Comparison of ENCODE assay signal across 21 mouse cellular contexts in the genomic region with DNA sequence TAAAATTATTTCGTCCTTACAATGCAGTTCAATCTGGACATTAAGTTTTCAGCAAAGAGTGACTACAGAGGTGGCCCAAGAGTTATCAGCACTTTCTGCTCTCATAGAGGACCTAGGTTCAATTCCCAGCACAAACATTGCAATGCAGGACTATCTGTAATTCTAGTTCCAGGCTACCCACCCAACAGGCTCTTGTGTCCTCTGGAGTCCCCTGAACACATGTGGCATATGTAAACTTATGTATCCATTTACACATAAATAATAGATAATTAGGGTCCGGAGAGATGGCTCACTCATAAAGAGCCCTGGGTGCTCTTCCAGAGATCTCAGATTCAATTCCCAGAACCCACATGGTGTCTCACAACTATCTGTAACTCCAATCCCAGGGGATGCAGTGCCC.
DNase-seq lines count a peak whose midpoint lies in the region; ATAC-seq and TF ChIP-seq lines count a peak whose summit lies in the region.
"Had no signal": no experiment of that assay in that cellular context is flagged by ENCODE, and none has a peak within 500 bp of the region (broad histone marks: within the 10 kb centered on the region; RNA-seq: fewer than 3 reads in every experiment).

No protein-coding gene starts in this region.

- no peaks in the 10 kb centered on the region for H3K9me3 ChIP-seq in kidney, embryonic 14.5 days (ENCODE audit: control insufficient read depth, low read length)
- no peaks in the 10 kb centered on the region for H3K9me3 ChIP-seq in kidney, embryonic 16.5 days (ENCODE audit: low read length)
- H3K9me3 ChIP-seq: embryonic facial prominence, embryonic 13.5 days; embryonic facial prominence, embryonic 15.5 days; forebrain, embryonic 10.5 days; forebrain, embryonic 12.5 days had no signal

- no peak for ATAC-seq in kidney, embryonic 14.5 days (ENCODE audit: low FRiP score, low TSS enrichment)
- ATAC-seq in kidney, embryonic 16.5 days (ENCODE audit: low FRiP score, low TSS enrichment): no peak
- ATAC-seq: forebrain, embryonic 14.5 days; forebrain, embryonic 16.5 days had no signal

- no peaks in the 10 kb centered on the region for H3K27me3 ChIP-seq in kidney, embryonic 14.5 days (ENCODE audit: control insufficient read depth, insufficient read depth, low read length)
- H3K27me3 ChIP-seq in kidney, embryonic 16.5 days (ENCODE audit: insufficient read depth, low read length): no peaks in the 10 kb centered on the region
- no peaks in the 10 kb centered on the region for H3K27me3 ChIP-seq in kidney, adult 2 months (replicated peaks; ENCODE audit: control insufficient read depth, insufficient read depth, low read length)
- H3K27me3 ChIP-seq: embryonic facial prominence, embryonic 13.5 days; embryonic facial prominence, embryonic 15.5 days; forebrain, embryonic 12.5 days had no signal

- H3K9ac ChIP-seq in kidney, embryonic 14.5 days (ENCODE audit: low read depth, low read length): no peak overlapping the region
- H3K9ac ChIP-seq in kidney, embryonic 16.5 days (replicated peaks; ENCODE audit: low read length): no peak overlapping the region
- H3K9ac ChIP-seq: embryonic facial prominence, embryonic 13.5 days; embryonic facial prominence, embryonic 15.5 days; forebrain, embryonic 12.5 days had no signal

- TF ChIP-seq POLR2A in kidney, adult 2 months (IDR thresholded peaks at IDR 0.05; ENCODE audit: low read depth, low read length): no peak

- H3K36me3 ChIP-seq in kidney, embryonic 14.5 days (ENCODE audit: control insufficient read depth, insufficient read depth, low read length): no peaks in the 10 kb centered on the region
- no peaks in the 10 kb centered on the region for H3K36me3 ChIP-seq in kidney, embryonic 16.5 days (ENCODE audit: insufficient read depth, low read length)
- no peaks in the 10 kb centered on the region for H3K36me3 ChIP-seq in kidney, adult 2 months (ENCODE audit: control insufficient read depth, insufficient read depth, low read length)
- H3K36me3 ChIP-seq: embryonic facial prominence, embryonic 13.5 days; embryonic facial prominence, embryonic 15.5 days; forebrain, embryonic 10.5 days; forebrain, embryonic 12.5 days had no signal

- no peak for DNase-seq in kidney, postnatal 10 days
- DNase-seq in kidney, adult 2 months: no peak
- DNase-seq: adrenal gland, adult 2 months; adrenal gland, postnatal 10 days; adrenal gland, postnatal 25 days; cerebellum, adult 11 months; cerebellum, adult 18-20 months; cerebellum, adult 8-10 months; cerebellum, adult 9-11 months; cerebellum, postnatal 14 days; cerebellum, postnatal 36 days; embryo, embryonic 11 days had no signal

- WGBS in kidney, embryonic 14.5 days: 79% methylated on average over 2 of the region's 2 CpGs
- 75% methylated on average over 2 of the region's 2 CpGs for WGBS in kidney, embryonic 16.5 days
- WGBS in kidney, adult 2 months: 95% methylated on average over 2 of the region's 2 CpGs

- H3K4me3 ChIP-seq in kidney, embryonic 14.5 days (ENCODE audit: low read length): no peak overlapping the region
- H3K4me3 ChIP-seq in kidney, embryonic 16.5 days (ENCODE audit: low read length): no peak overlapping the region
- no peak overlapping the region for H3K4me3 ChIP-seq in kidney, adult 2 months (ENCODE audit: insufficient read depth, low read depth, low read length)
- H3K4me3 ChIP-seq: embryonic facial prominence, embryonic 13.5 days; embryonic facial prominence, embryonic 15.5 days; erythroblast, embryonic 14.5 days; forebrain, embryonic 10.5 days; forebrain, embryonic 12.5 days had no signal

- no peak for TF ChIP-seq CTCF in kidney, adult 2 months (conservative IDR thresholded peaks at IDR 0.05; ENCODE audit: insufficient read depth, insufficient read length, low read depth, low read length)

- H3K4me2 ChIP-seq in kidney, embryonic 14.5 days (replicated peaks; ENCODE audit: low read depth, low read length): no peak overlapping the region
- H3K4me2 ChIP-seq in kidney, embryonic 16.5 days (replicated peaks; ENCODE audit: low read depth, low read length): no peak overlapping the region
- H3K4me2 ChIP-seq: embryonic facial prominence, embryonic 13.5 days; embryonic facial prominence, embryonic 15.5 days; forebrain, embryonic 12.5 days had no signal

- peaks cover 10% of the 10 kb centered on the region for H3K4me1 ChIP-seq in kidney, embryonic 14.5 days (ENCODE audit: control insufficient read depth, insufficient read depth, low read length)
- H3K4me1 ChIP-seq in kidney, embryonic 16.5 days (ENCODE audit: insufficient read depth, low read length): peaks cover 35% of the 10 kb centered on the region
- H3K4me1 ChIP-seq in kidney, adult 2 months (ENCODE audit: control insufficient read depth, insufficient read depth, low read length): peaks cover 5% of the 10 kb centered on the region; the same call in 1 of the 2 replicates
- H3K4me1 ChIP-seq: forebrain, embryonic 10.5 days; forebrain, embryonic 12.5 days had no signal

- H3K27ac ChIP-seq in kidney, embryonic 14.5 days (ENCODE audit: low read depth, low read length): peak overlapping the region; percentile 42; the same call in 1 of the 2 replicates
- peak overlapping the region; percentile 87 for H3K27ac ChIP-seq in kidney, embryonic 16.5 days (ENCODE audit: low read length)
- no peak overlapping the region for H3K27ac ChIP-seq in kidney, adult 2 months (ENCODE audit: insufficient read depth, low read depth, low read length)
- H3K27ac ChIP-seq: embryonic facial prominence, embryonic 13.5 days; embryonic facial prominence, embryonic 15.5 days; forebrain, embryonic 10.5 days; forebrain, embryonic 12.5 days had no signal
